In the genomic region with DNA sequence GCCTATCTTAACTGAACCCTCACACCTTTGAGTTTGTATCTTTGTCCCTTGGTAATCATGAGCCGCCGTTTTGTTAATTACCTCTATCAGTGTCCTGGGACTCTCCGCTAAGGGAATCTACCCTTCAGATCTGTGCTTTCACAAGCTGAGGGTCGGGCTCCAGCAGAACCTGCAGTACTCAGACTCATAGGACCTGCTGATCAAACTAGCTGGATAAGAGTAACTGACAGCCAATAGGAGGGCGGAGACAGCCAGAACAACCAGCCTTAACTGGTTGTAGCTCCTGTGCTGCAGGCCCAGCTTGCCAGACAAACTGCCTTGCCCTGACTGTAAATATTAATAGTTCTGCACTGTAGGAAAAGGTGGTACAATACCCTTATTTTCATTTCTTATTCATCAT, we compare ENCODE assay signal across 8 mouse cellular contexts.
DNase-seq lines count a peak whose midpoint lies in the region; ATAC-seq lines count a peak whose summit lies in the region.

No protein-coding gene starts in this region.

- no peaks in the 10 kb centered on the region for H3K27me3 ChIP-seq in liver, embryonic 11.5 days (replicated peaks; ENCODE audit: control insufficient read depth, insufficient read depth, low read length)
- no peaks in the 10 kb centered on the region for H3K27me3 ChIP-seq in stomach, embryonic 15.5 days (replicated peaks)

- H3K9me3 ChIP-seq in liver, embryonic 11.5 days (ENCODE audit: control insufficient read depth, low read length), result no peaks in the 10 kb centered on the region
- H3K9me3 ChIP-seq in stomach, embryonic 15.5 days, result no peaks in the 10 kb centered on the region

- no peak overlapping the region for H3K27ac ChIP-seq in liver, embryonic 11.5 days (ENCODE audit: low read depth, low read length)
- no peak overlapping the region for H3K27ac ChIP-seq in stomach, embryonic 15.5 days

- no peaks in the 10 kb centered on the region for H3K4me1 ChIP-seq in liver, embryonic 11.5 days (replicated peaks; ENCODE audit: control insufficient read depth, insufficient read depth, low read length)
- H3K4me1 ChIP-seq in stomach, embryonic 15.5 days, result no peaks in the 10 kb centered on the region

- 41% methylated on average over 5 of the region's 5 CpGs for WGBS in liver, embryonic 11.5 days
- 53% methylated on average over 5 of the region's 5 CpGs for WGBS in stomach, embryonic 15.5 days

- H3K4me2 ChIP-seq in liver, embryonic 11.5 days, result no peak overlapping the region
- no peak overlapping the region for H3K4me2 ChIP-seq in stomach, embryonic 15.5 days

- H3K9ac ChIP-seq in liver, embryonic 11.5 days (ENCODE audit: low read depth, low read length), result no peak overlapping the region
- no peak overlapping the region for H3K9ac ChIP-seq in stomach, embryonic 15.5 days

- H3K4me3 ChIP-seq in liver, embryonic 11.5 days (ENCODE audit: low read depth, low read length), result no peak overlapping the region
- H3K4me3 ChIP-seq in stomach, embryonic 15.5 days (replicated peaks), result no peak overlapping the region

- H3K36me3 ChIP-seq in liver, embryonic 11.5 days (ENCODE audit: control insufficient read depth, insufficient read depth, low read length), result no peaks in the 10 kb centered on the region
- H3K36me3 ChIP-seq in stomach, embryonic 15.5 days, result no peaks in the 10 kb centered on the region

- peak; percentile 13 for DNase-seq in cerebellum, adult 8-10 months
- DNase-seq in cerebellum, postnatal 4 days (ENCODE audit: low spot score in 2 of 2), result no peak
- DNase-seq in urinary bladder, postnatal 25 days (ENCODE audit: low spot score), result peak; percentile 21
- no peak for DNase-seq in urinary bladder, postnatal 4 days (ENCODE audit: low spot score in 2 of 2)
- DNase-seq in liver, embryonic 11.5 days (ENCODE audit: low spot score), result no peak
- no peak for DNase-seq in spleen, postnatal 14 days (ENCODE audit: low spot score in 2 of 2)
- DNase-seq in thymus, postnatal 0 days (ENCODE audit: low spot score), result no peak

- peak; percentile 45 for ATAC-seq in liver, embryonic 11.5 days (replicated peaks; ENCODE audit: low FRiP score)
- ATAC-seq in stomach, embryonic 15.5 days (ENCODE audit: insufficient read depth, low FRiP score, low read depth), result peak; percentile 81

Comparison
In these comparisons a context has a peak if more than half of its experiments do, and no peak if none do; other contexts are left out.
1. DNase-seq: peak in cerebellum, adult 8-10 months (single experiment) and urinary bladder, postnatal 25 days (single experiment); none in cerebellum, postnatal 4 days (0 of 2), urinary bladder, postnatal 4 days (0 of 2), liver, embryonic 11.5 days (single experiment), spleen, postnatal 14 days (0 of 2) and thymus, postnatal 0 days (single experiment).